Mouse (Mus musculus) ES-E14 (cell line): Measurements from ENCODE around the gene Lrp3. TPM values are rescaled to one million over a fixed set of nuclear protein-coding genes. Genes with fewer than 3 reads are reported as not detected.

Experiments
- DNase-seq: peaks from one replicate; pipeline ENCODE4 v3.0.0-alpha.2; 2013; ENCODE audit warnings: low read depth, low spot score
- H3K27ac ChIP-seq: 2 replicates; pipeline ENCODE4 v1.5.1; 2012; ENCODE audit warnings: low read depth, mild to moderate bottlenecking, low read length, moderate library complexity, mixed read lengths; ENCODE audit not compliant: poor library complexity, insufficient read depth, severe bottlenecking
- H3K36me3 ChIP-seq: 2 replicates; pipeline ENCODE4 v1.6.1; 2012; ENCODE audit warnings: mild to moderate bottlenecking, low read length, moderate library complexity, mixed read lengths; ENCODE audit not compliant: control insufficient read depth, poor library complexity, insufficient read depth, severe bottlenecking
- H3K4me1 ChIP-seq, 2 experiments: fragments of 150-350 bp in 1 of 2; sonication (generic) in 1 of 2; 2 replicates each; pipeline ENCODE4 v1.6.1; 2012; ENCODE audit warnings: low read length in 2 of 2, mild to moderate bottlenecking in 1 of 2, mixed read lengths in 1 of 2; ENCODE audit not compliant: control insufficient read depth in 2 of 2, insufficient read depth in 2 of 2, poor library complexity in 1 of 2
- H3K4me3 ChIP-seq, 2 experiments: fragments of 150-350 bp in 1 of 2; sonication (generic) in 1 of 2; 2 replicates each; pipeline ENCODE4 v1.5.1; 2012; ENCODE audit warnings: low read length in 2 of 2, low read depth in 1 of 2, mild to moderate bottlenecking in 1 of 2, mixed read lengths in 1 of 2; ENCODE audit not compliant: insufficient read depth in 1 of 2, poor library complexity in 1 of 2, severe bottlenecking in 1 of 2
- H3K9ac ChIP-seq: 2 replicates; pipeline ENCODE4 v1.6.1; 2012; ENCODE audit warnings: low read depth, mild to moderate bottlenecking, low read length, mixed read lengths; ENCODE audit not compliant: poor library complexity, insufficient read depth, severe bottlenecking
- H3K9me3 ChIP-seq: fragments of 150-350 bp; sonication (generic); 2 replicates; pipeline ENCODE4 v1.6.1; 2012; ENCODE audit warnings: low read depth, mild to moderate bottlenecking, low read length; ENCODE audit not compliant: control insufficient read depth, insufficient read depth
- CHD2 ChIP-seq: IDR thresholded peaks from 2 replicates; pipeline ENCODE4 v1.6.1; 2014; ENCODE audit warnings: mild to moderate bottlenecking, low read depth, low read length, inconsistent platforms
- HCFC1 ChIP-seq: IDR thresholded peaks from 2 replicates; pipeline ENCODE4 v1.6.1; 2012; ENCODE audit warnings: low read length, inconsistent platforms, borderline replicate concordance; ENCODE audit not compliant: insufficient read depth
- MAFK ChIP-seq: IDR thresholded peaks from 2 replicates; pipeline ENCODE4 v1.6.1; 2014; ENCODE audit warnings: mild to moderate bottlenecking, low read depth, low read length, inconsistent platforms; ENCODE audit not compliant: insufficient read depth
- ZC3H11A ChIP-seq: IDR thresholded peaks from 2 replicates; pipeline ENCODE4 v1.6.1; 2012; ENCODE audit warnings: low read depth, mild to moderate bottlenecking, inconsistent platforms, low read length, borderline replicate concordance
- ZNF384 ChIP-seq: IDR thresholded peaks from 2 replicates; pipeline ENCODE4 v1.6.1; 2012; ENCODE audit warnings: low read depth, low read length, inconsistent platforms
- in situ Hi-C, 2 experiments: fragments of 600-800 bp; cut with MboI; formaldehyde crosslinking; loops; one replicate each; pipeline ENCODE4 v1.15.1; 2025; ENCODE audit warnings: low sequenced_read_pairs in 2 of 2, inconsistent platforms in 1 of 2; ENCODE audit not compliant: unreplicated experiment in 2 of 2
- total RNA-seq: library from RNA; depleted of rRNA; stranded (reverse); fragments of 300-350 nt; gene quantifications from 2 replicates; pipeline ENCODE4 v1.2.3, GENCODE M21; 2012

The Lrp3 gene
- total RNA-seq, 1 experiment = 3.1 TPM

GRCm38 (mm10) chr7:35233861-35234260, 18.6 kb upstream of the Lrp3 start:
- peak overlapping the region; percentile 70 for H3K9ac ChIP-seq
- H3K4me3 ChIP-seq = peak overlapping the region; percentile 58 to 63
- TF ChIP-seq CHD2 (no peak), HCFC1 (no peak), MAFK (no peak), ZNF384 (no peak), ZC3H11A (no peak)
- DNase-seq = no peak
- no peak overlapping the region for H3K27ac ChIP-seq
- H3K36me3 ChIP-seq = no peaks in the 10 kb centered on the region
- in situ Hi-C loops = no loop called here
- H3K4me1 ChIP-seq = peaks cover 0 to 4% of the 10 kb centered on the region in 2 experiments; a peak in 1 of 4 replicates
- H3K9me3 ChIP-seq = no peaks in the 10 kb centered on the region

- Histone ChIP-seq H3K9me3 (no peaks in the 10 kb centered on the region), H3K27ac (no peak overlapping the region), H3K36me3 (no peaks in the 10 kb centered on the region), H3K9ac (no peak overlapping the region), H3K4me1 (peaks cover 0 to 4% of the 10 kb centered on the region in 2 experiments; a peak in 1 of 4 replicates), H3K4me3 (peak overlapping the region; percentile 35 to 49; a peak in 3 of 4 replicates)
- in situ Hi-C loops = no loop called here
- no peak for TF ChIP-seq ZNF384
- no peak for TF ChIP-seq CHD2
- TF ChIP-seq ZC3H11A = no peak
- TF ChIP-seq HCFC1 = no peak
- no peak for TF ChIP-seq MAFK
- peak; percentile 55 for DNase-seq
Observed at GRCm38 (mm10) chr7:35232796-35233455, 17.6 kb upstream of the Lrp3 start.

DNA sequence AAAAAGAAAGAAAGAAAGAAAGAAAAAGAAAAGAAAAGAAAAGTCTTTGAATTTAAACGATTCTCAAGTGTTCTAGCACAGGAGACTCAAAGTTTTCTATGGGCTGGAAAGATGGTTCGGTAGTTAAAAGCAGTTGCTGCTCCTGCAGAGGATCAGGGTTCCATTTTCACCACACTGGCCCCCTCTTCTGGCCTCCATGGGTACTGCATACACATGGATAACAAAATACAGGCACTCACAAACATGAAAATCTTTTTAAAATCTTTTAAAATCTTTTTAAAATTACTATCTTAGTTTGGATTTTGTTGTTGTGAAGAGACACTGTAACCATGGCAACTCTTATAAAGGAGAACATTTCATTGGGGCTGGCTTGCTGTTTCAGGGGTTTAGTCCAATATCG, 15.0 kb upstream of the Lrp3 start:
- Histone ChIP-seq H3K27ac (no peak overlapping the region), H3K36me3 (no peaks in the 10 kb centered on the region), H3K9ac (no peak overlapping the region), H3K4me1 (peaks cover 0 to 4% of the 10 kb centered on the region in 2 experiments; a peak in 1 of 4 replicates), H3K9me3 (no peaks in the 10 kb centered on the region), H3K4me3 (no peak overlapping the region)
- in situ Hi-C loops = no loop called here
- TF ChIP-seq CHD2 (no peak), ZC3H11A (peak; percentile 47; the same call in 1 of the 2 replicates), ZNF384 (peak; percentile 59; the same call in 1 of the 2 replicates), MAFK (no peak), HCFC1 (no peak)
- DNase-seq = peak; percentile 62

DNA sequence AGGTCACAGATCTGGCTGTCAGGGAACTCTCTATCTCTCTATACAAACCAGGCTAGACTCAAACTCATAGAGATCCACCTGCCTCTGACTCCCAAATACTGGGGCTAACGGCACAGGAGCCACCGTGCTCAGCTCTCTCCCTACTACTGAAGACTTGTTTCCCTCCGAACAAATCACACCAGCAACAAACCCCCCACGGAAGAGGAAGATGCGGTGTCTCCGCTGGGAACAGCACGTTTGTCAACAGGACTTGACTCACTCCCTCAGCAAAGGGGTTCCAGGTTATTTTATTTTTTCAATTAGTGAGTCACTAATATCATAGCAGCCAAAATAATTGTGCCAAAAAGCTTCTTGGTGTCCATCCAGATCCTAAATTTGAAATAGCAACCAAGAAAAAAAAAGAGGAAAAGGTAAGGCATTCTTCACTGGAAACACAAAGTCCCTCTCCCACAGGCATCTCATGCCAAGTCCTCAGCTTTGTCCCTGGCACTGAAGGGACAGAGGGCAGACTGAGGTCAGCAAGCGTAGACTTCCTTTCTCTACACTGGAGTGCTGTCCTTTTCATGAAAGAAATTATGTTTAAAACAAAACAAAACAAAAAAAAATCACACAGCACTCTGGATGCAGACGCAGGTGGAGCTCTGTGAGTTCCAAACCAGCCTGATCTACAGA, 5.5 kb upstream of the Lrp3 start:
- Histone ChIP-seq H3K9ac (no peak overlapping the region), H3K36me3 (no peaks in the 10 kb centered on the region), H3K4me1 (no peaks in the 10 kb centered on the region), H3K9me3 (no peaks in the 10 kb centered on the region), H3K4me3 (no peak overlapping the region), H3K27ac (no peak overlapping the region)
- in situ Hi-C loops = no loop called here
- DNase-seq = no peak
- TF ChIP-seq CHD2 (no peak), HCFC1 (no peak), ZNF384 (no peak), MAFK (no peak), ZC3H11A (no peak)
